Mouse (Mus musculus) layer of hippocampus, postnatal 25 days (tissue): Measurements from ENCODE around the gene Aff4. TPM values are rescaled to one million over a fixed set of nuclear protein-coding genes. Genes with fewer than 3 reads are reported as not detected.
"Not testable (repeated sequence)": the region's sequence is repeated elsewhere in the genome, so short reads cannot be mapped to it uniquely, and the experiment has no call there.

ENCODE experiments used
- DNase-seq, 2 experiments: peaks; one replicate each; pipeline ENCODE4 v3.0.0; 2022; ENCODE audit warnings: mixed read lengths in 2 of 2, low spot score in 1 of 2; ENCODE audit errors: extremely low spot score in 1 of 2
- total RNA-seq, 2 experiments: library from RNA; stranded (reverse); gene quantifications; 2 replicates each; pipeline ENCODE4 v1.2.3; 2021

Aff4 gene
- total RNA-seq, 2 experiments from 2014 or later: 199 to 222 TPM

- DNase-seq: not testable (repeated sequence)
Measured at GRCm38 (mm10) chr11:53426914-53427313, 76.3 kb downstream of the Aff4 start.

- DNase-seq: no peak
Measured at GRCm38 (mm10) chr11:53427993-53428715, 77.5 kb downstream of the Aff4 start.

- DNase-seq: no peak
Measured at GRCm38 (mm10) chr11:53428716-53429057, 78.1 kb downstream of the Aff4 start.

GRCm38 (mm10) chr11:53429182-53429581 is 78.5 kb downstream of the Aff4 start:
- no peak for DNase-seq

- no peak for DNase-seq
Measured at GRCm38 (mm10) chr11:53430300-53430669, 79.7 kb downstream of the Aff4 start.

- DNase-seq: peak; percentile 97
Measured at GRCm38 (mm10) chr11:53430670-53431346, 80.2 kb downstream of the Aff4 start, which contains the start of the genes Uqcrq and Gdf9. Uqcrq (minus strand) TSS chr11:53430831. Gdf9 (plus strand) TSS chr11:53431023.

- DNase-seq: no peak
Measured at GRCm38 (mm10) chr11:53431347-53432056, 80.9 kb downstream of the Aff4 start.

- DNase-seq: no peak
Measured at GRCm38 (mm10) chr11:53433057-53433456, 82.4 kb downstream of the Aff4 start.

- no peak for DNase-seq
Measured at GRCm38 (mm10) chr11:53435504-53435903, 84.9 kb downstream of the Aff4 start.

- no peak for DNase-seq
Measured at GRCm38 (mm10) chr11:53436338-53436737, 85.7 kb downstream of the Aff4 start.

GRCm38 (mm10) chr11:53441921-53442320 is 91.3 kb downstream of the Aff4 start:
- DNase-seq: no peak

GRCm38 (mm10) chr11:53443861-53444260 is 93.2 kb downstream of the Aff4 start:
- no peak for DNase-seq

- no peak for DNase-seq
Measured at GRCm38 (mm10) chr11:53445562-53445961, 94.9 kb downstream of the Aff4 start.

GRCm38 (mm10) chr11:53446183-53446582 is 95.5 kb downstream of the Aff4 start:
- DNase-seq: no peak

GRCm38 (mm10) chr11:53447996-53448395 is 97.4 kb downstream of the Aff4 start:
- DNase-seq: no peak

- DNase-seq: no peak
Measured at GRCm38 (mm10) chr11:53448529-53448928, 97.9 kb downstream of the Aff4 start.

- DNase-seq: no peak
Measured at GRCm38 (mm10) chr11:53450070-53450705, 99.6 kb downstream of the Aff4 start.

GRCm38 (mm10) chr11:53451361-53451760 is 100.7 kb downstream of the Aff4 start:
- no peak for DNase-seq

- no peak for DNase-seq
Measured at GRCm38 (mm10) chr11:53452396-53452795, 101.8 kb downstream of the Aff4 start.

GRCm38 (mm10) chr11:53453031-53453430 is 102.4 kb downstream of the Aff4 start:
- DNase-seq: no peak
